Mouse (Mus musculus) ovary, postnatal 14 days (tissue): ENCODE measurements around the gene Arl8b.

ENCODE experiments used
- DNase-seq: peaks from one replicate; pipeline ENCODE4 v3.0.0; 2022; ENCODE audit warnings: low spot score

Arl8b gene

GRCm38 (mm10) chr6:108784796-108785195, 1.9 kb downstream of the Arl8b start:
- no peak for DNase-seq

- DNase-seq: no peak
These were observed 2.7 kb downstream of the Arl8b start for GRCm38 (mm10) chr6:108785551-108785950.

GRCm38 (mm10) chr6:108791498-108791897, 8.6 kb downstream of the Arl8b start:
- DNase-seq: no peak

DNA sequence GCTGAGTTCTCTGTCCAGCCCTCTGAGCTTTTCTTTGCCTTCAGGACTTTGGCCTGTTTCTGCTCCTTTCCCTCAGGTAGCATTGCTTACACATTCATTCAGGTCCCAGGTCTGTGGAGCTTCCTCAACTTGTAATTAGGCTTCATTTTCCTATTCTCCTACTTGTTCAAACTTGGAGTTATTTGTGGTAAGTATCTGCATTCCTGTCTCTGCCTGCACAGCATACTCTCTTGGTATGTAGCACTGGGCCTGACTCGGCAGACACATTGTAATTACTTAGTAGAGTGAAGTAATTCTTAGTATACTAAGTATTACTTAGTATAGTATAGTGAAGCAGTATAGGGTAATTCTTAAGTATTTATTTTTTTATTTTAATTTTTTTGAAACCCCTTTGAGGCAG, 13.0 kb downstream of the Arl8b start:
- no peak for DNase-seq

- DNase-seq: no peak
These were observed 13.8 kb downstream of the Arl8b start for GRCm38 (mm10) chr6:108796706-108797105.

GRCm38 (mm10) chr6:108805194-108805593, 22.3 kb downstream of the Arl8b start:
- DNase-seq: no peak

DNA sequence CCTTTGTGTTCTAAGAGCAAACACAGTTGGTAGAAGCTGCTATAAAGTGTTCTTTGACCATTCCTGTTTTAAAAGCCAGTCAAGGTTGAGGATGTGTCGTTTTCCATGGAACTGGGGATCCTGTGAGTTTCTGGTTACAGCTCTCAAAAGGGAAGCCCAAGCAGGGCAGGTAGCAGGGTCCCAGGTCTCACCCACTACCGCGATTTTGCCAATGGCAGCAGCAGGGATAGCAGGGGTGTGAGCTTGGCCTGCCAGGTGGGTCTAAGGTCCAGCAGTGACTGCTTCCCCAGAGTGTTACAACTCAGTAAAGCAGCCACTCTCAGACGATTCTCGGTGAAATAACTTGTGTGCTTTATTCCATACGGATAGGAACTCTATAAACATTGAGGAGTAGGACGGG, 23.0 kb downstream of the Arl8b start:
- no peak for DNase-seq

GRCm38 (mm10) chr6:108807446-108807845, 24.5 kb downstream of the Arl8b start:
- no peak for DNase-seq

DNA sequence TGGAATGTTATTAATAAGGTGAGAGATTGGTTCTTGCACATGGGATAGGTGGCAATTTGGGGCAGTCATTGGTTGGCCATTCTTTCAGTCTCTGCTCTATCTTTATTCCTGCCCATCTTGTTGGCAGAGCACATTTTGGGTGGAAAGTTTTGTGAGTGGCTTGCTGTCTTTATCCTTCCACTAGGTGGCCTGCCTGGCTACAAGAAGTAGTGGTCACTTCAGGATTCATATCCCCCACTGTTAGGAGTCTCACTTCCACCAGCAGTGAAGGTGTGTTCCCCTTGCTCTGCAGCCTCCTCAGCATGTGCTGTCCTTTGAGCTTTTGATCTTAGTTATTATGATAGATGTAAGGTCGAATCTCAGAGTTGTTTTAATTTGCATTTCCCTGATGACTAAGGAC, 25.9 kb downstream of the Arl8b start:
- DNase-seq: no peak

DNA sequence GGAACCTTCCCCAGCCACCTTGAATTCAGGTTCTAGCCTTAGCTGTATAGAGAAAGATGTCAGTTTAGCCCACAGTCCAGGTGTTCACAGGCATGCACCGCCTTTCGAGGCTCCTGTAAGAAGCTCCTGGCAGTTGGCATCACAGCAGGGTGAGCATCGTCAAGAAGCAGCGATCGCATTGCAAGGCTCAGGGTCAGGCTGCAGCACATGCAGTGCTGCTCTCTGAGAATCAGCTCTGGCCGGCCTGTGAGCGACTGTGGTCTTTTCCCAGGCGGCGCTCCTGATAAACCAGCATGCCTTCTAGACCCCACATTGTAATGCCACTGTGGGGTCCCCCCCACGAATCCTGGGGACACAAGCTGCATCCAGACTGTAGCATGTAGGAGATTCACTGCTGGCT, 27.3 kb downstream of the Arl8b start:
- DNase-seq: no peak

GRCm38 (mm10) chr6:108812134-108812533, 29.2 kb downstream of the Arl8b start:
- no peak for DNase-seq

GRCm38 (mm10) chr6:108817510-108817909, 34.6 kb downstream of the Arl8b start:
- DNase-seq: no peak

DNA sequence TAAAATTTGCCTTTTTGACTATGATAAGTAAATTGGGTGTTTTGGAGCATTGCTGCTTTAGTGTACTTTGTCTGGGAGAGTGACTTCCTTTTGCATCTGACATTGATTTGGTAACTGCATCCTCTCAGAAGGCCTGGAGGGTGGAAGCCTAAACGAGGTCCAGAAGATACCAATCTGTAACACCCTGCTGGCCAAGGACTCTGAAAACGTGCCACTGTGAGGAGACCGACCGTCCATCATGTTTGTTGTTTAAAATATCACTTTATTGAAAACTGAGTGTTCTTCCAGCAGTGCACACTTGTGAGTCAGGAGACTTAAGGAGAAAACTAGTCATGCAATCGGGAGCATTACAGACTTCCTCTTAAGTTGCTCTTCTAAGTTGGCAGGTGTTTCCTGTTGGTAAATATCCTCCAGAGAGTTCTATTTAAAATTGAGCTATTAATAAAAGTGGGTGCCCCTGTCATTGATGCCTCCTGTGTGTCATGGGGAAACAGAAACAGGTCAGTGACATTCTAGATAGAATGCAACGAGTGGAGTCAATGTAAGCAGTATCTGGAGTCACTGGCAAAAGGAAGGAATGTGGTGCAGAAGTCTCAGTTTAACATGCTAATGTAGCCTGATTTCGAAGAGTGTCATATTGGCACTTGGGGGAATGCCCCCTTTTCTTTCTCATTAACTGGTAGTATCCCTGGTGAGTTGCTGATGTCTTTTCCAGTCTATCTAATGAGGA, 42.1 kb downstream of the Arl8b start:
- DNase-seq: no peak

DNA sequence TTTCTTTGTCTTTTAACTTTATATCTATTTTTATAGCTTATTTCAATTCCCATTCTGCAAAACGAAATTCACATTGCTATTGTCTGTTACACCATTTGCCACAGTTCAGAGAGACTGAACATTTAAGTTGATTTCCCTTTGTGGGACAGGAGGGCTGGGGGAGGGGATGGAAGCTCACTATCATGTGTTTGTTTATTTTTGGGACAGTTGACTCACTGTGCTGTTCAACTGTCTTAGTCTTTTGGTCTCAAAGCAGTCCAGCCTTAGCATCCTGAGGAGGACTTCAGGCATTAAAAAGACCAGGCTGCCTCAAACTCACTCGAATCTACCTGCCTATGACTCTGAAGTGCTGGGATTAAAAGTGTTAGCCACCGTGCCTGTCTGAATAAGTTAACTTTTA, 43.2 kb downstream of the Arl8b start:
- DNase-seq: no peak

DNA sequence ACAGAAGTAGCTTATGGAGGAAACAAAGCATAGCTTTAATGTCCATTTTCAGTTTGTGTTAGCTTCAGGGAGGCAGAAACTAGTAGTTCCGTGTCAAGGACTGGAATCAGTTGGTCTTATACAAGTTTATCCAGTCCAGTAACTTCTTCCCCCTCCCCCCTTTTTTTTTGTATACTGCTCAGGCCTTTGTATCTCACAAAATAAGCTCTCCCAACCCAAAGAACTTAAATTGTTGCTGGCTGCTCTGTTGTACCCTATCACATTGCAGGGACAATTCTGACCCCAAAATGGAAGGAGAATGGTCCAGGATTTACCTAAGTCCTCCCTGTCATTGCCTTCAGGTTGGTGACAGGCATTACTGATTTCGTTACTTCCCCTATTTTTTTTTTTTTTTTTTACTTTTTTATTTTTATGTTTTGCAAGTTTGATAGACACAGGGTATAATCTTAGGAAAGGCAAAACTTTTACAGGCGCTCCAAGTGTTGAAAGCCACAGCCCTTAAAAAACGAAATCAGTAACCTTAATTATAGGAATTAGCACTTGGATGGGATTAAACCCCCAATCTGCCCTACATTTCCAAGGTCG, 44.5 kb downstream of the Arl8b start:
- DNase-seq: no peak

DNA sequence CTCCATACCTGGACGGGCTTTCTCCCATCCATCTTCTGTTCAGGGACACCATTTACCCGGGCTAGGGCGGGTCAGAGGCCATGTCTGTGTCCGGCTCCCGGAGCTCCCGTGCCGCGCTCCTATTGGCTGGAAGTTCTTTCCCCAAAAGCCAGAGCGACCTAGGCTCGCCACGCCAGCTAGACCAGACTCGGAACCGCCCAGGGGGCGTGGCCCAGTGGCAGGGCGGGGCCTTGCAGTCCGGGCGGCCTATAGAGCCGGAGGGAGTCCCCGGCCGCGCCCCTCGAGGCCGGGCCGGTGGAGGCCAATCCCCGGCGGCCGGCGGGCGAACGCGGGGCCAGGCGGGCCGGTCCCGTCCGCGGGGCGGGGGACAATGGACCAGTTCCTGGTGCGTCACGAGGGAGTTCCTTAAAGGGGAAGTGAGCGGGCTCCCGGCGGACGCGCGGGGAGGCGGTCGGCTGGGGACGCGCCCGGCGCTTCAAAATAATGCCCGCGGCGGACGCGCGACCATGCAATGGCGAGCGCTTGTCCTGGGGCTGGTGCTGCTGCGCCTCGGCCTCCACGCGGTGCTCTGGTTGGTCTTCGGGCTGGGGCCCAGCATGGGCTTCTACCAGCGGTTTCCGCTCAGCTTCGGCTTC, 45.5 kb downstream of the Arl8b start, which contains the start of gene Edem1:
Gene Edem1 (plus strand): TSS at position 408 of the 635 bp plus-strand sequence.
- peak; percentile 96 for DNase-seq

- peak; percentile 18 for DNase-seq
These were observed 46.0 kb downstream of the Arl8b start for GRCm38 (mm10) chr6:108828872-108829271.

DNA sequence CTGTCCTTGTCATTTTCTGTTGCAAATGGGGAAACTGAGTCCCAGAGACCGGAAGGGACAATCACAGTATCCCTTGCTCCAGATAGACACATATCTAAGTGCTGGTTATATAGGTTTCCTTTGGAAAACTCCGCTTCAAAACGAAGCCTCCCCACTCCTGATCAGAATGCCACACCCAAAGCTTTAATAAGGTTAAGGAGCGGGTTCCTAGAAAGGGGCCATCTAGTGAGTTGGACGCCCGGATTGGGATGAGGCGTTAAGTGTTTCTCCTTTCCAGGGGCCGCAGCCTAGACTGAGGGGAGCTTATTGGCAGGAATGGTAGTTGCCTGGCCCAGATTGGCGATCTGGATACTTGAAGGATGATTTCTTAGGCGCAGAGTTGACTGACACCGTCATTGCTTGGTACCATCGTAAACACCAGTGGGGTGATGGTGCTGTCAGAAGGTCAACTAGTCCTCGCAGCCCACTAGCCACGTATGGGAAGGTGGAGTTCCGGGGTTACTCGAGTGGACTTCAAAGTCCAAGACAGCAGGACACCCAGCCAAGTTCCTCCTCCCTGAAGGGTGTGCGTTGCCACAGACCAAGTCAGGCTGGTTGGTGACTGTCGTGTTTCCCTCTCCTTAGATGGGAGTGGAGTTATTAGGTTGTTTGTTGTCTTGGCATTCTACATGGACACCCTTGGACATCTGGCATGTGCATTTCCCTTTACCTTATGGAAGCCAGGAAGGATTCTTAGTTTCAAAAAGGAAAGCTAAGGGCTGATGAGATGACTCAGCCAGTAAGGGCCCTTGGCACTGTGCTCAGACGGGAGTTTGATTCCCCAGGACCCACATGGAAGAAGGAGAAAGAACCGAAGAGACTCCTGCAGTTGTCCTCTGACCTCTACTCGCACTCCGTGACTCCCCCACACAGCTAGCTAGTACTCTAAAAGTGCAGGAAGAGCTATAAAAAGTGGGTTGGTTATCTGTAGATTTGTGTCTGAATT, 46.8 kb downstream of the Arl8b start:
- no peak for DNase-seq

GRCm38 (mm10) chr6:108832170-108832569, 49.3 kb downstream of the Arl8b start:
- no peak for DNase-seq

- no peak for DNase-seq
These were observed 50.1 kb downstream of the Arl8b start for GRCm38 (mm10) chr6:108832989-108833388.

DNA sequence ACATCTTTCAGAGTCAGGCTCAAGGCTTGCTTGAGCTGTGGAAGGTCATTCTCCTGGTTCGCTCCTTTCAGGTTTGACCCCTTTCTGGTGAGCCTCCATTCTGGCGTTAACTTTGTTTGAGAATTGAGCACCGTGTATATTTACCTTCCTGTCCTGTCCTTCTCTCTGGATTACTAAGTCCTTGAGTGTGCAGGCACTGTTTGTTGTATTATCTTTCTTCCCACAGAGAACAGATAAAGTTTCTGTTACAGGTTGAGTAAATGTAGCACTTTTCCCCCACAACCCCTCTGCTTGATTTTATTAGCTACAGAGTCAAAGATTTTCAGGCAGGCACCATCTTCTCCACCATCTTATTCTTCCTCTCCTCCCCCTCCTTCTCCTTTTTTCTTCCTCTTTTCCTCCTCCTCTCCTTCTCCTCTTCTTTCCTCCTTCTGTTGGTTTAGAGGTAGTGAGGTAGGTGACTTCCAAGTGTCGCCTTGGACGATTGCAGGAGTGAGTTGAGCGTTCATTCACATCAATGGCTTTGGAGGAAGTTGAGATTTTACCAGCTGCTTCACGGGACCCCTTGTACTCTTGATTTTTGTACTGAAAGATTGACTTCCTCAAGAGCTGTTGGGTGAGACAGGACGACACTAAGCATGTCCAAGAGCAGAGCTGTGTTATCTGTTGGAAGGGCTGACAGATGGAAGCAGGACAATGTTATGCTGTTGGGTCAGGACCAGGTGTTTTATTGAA, 51.2 kb downstream of the Arl8b start:
- DNase-seq: no peak
